Mouse (Mus musculus) lung, postnatal 4 days (tissue): ENCODE results near the gene Gfod2.
A peak's percentile ranks its signal among the peaks of the same experiment; 100 is the strongest.

Source experiments
- DNase-seq, 2 experiments: peaks; one replicate each; pipeline ENCODE4 v3.0.0; 2021

Gfod2 gene

GRCm38 (mm10) chr8:105758277-105759108 lies at the start of gene Gfod2:
Gfod2 (minus strand) TSS chr8:105758664.
- DNase-seq, result peak; percentile 98

- DNase-seq, result peak; percentile 25 to 38
Observed at GRCm38 (mm10) chr8:105807766-105808165, 49.3 kb upstream of the Gfod2 start.

- no peak for DNase-seq
Observed at GRCm38 (mm10) chr8:105805964-105806363, 47.5 kb upstream of the Gfod2 start.

- no peak for DNase-seq
Observed at GRCm38 (mm10) chr8:105805346-105805745, 46.9 kb upstream of the Gfod2 start.

- DNase-seq, result no peak
Observed at GRCm38 (mm10) chr8:105804797-105805196, 46.3 kb upstream of the Gfod2 start.

- no peak for DNase-seq
Observed at GRCm38 (mm10) chr8:105801153-105801904, 42.9 kb upstream of the Gfod2 start.

- peak; percentile 92 to 94 for DNase-seq
Observed at GRCm38 (mm10) chr8:105799091-105799812, 40.8 kb upstream of the Gfod2 start.

GRCm38 (mm10) chr8:105798408-105798807 lies 39.9 kb upstream of the Gfod2 start:
- DNase-seq, result no peak

- no peak for DNase-seq
Observed at GRCm38 (mm10) chr8:105795785-105796184, 37.3 kb upstream of the Gfod2 start.

GRCm38 (mm10) chr8:105794009-105794598 lies 35.6 kb upstream of the Gfod2 start:
- DNase-seq, result peak in 1 of 2 experiments; percentile 48

- DNase-seq, result no peak
Observed at GRCm38 (mm10) chr8:105793331-105793730, 34.9 kb upstream of the Gfod2 start.

GRCm38 (mm10) chr8:105789626-105790025 lies 31.2 kb upstream of the Gfod2 start:
- no peak for DNase-seq

GRCm38 (mm10) chr8:105788927-105789326 lies 30.5 kb upstream of the Gfod2 start:
- DNase-seq, result no peak

GRCm38 (mm10) chr8:105788241-105788640 lies 29.8 kb upstream of the Gfod2 start:
- peak in 1 of 2 experiments; percentile 71 for DNase-seq

GRCm38 (mm10) chr8:105780298-105780697 lies 21.8 kb upstream of the Gfod2 start:
- no peak for DNase-seq

- no peak for DNase-seq
Observed at GRCm38 (mm10) chr8:105777833-105778232, 19.4 kb upstream of the Gfod2 start.

- no peak for DNase-seq
Observed at GRCm38 (mm10) chr8:105774498-105774897, 16.0 kb upstream of the Gfod2 start.

- DNase-seq, result no peak
Observed at GRCm38 (mm10) chr8:105773441-105773861, 15.0 kb upstream of the Gfod2 start.

GRCm38 (mm10) chr8:105771398-105772175 lies 13.1 kb upstream of the Gfod2 start:
- DNase-seq, result no peak

- peak in 1 of 2 experiments; percentile 20 for DNase-seq
Observed at GRCm38 (mm10) chr8:105770609-105771008, 12.1 kb upstream of the Gfod2 start.

- DNase-seq, result no peak
Observed at GRCm38 (mm10) chr8:105768485-105769257, 10.2 kb upstream of the Gfod2 start.
